Mouse (Mus musculus) Patski (cell line): ENCODE measurements around the gene Tia1. TPM values are rescaled to one million over a fixed set of nuclear protein-coding genes. Genes with fewer than 3 reads are reported as not detected.
"Not testable (repeated sequence)": the region's sequence is repeated elsewhere in the genome, so short reads cannot be mapped to it uniquely, and the experiment has no call there.

Experiments
- ATAC-seq: fragments of 100-300 bp; one replicate; pipeline ENCODE4 v1.8.0; 2021
- CTCF ChIA-PET: fragments of 350-600 bp; sonication (Branson Sonifier 250); formaldehyde crosslinking; loops from one replicate; lab custom pipeline; 2022; ENCODE audit warnings: inconsistent platforms; lab: Charles Lee
- POLR2A ChIA-PET: fragments of 350-600 bp; sonication (Branson Sonifier 250); formaldehyde crosslinking; loops from one replicate; lab custom pipeline; 2022; ENCODE audit warnings: antibody characterized with exemption, inconsistent platforms; lab: Charles Lee
- DNase-seq: peaks from one replicate; pipeline ENCODE4 v3.0.0-alpha.2; 2011; ENCODE audit warnings: low read depth, low spot score
- H3K27me3 ChIP-seq: fragments of 371-371 bp; one replicate; pipeline ENCODE4 v1.5.1; 2021
- CTCF ChIP-seq: fragments of 100-300 bp; IDR thresholded peaks from one replicate; pipeline ENCODE4 v1.5.1; 2021
- in situ Hi-C: fragments of 300-500 bp; cut with MboI; formaldehyde crosslinking; loops from 3 replicates; pipeline ENCODE4 v1.11.1; 2018; ENCODE audit warnings: low pct_unique_long_range_greater_than_20kb, mixed read lengths
- polyA plus RNA-seq: library from polyadenylated mRNA; unstranded; gene quantifications from one replicate; pipeline ENCODE4 v1.2.3, GENCODE M21; 2021

Tia1 gene
- polyA plus RNA-seq, 1 experiment from 2014 or later: 91.4 TPM

DNA sequence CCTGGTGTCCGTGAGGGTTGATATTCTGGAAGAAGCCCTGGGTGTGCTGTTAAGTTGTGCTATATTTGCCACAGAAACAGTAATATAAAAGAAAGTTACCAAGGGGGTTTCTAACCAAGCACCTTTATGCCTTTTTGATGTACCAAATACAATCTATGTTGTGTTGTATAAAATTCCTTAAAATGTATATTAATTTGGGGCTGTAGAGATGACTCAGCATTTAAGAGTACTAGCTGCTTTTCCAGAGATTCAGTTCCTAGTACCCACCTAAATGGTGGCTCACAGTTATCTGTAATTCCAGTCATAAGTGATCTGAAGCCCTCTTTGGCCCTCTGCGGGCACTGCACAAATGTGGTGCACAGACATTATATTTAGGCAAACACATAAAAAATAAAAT is 37.2 kb upstream of the Tia1 start:
- H3K27me3 ChIP-seq: no peaks in the 10 kb centered on the region
- ChIA-PET POLR2A (interaction anchor here (3.6 kb wide), 1 partner anchor 30 kb away, joined by 15 read pairs; the partner anchor contains the start of gene Pcyox1), CTCF (interaction anchor here (6.9 kb wide), 1 partner anchor 33 kb away, joined by 50 read pairs; no protein-coding TSS in a partner anchor)
- no peak for DNase-seq
- no peak for TF ChIP-seq CTCF
- in situ Hi-C loops: loop anchor here (5.0 to 10.0 kb wide), 2 partner anchors 35 to 342 kb away; partner anchors contain the start of genes Add2 and Tia1
- no peak for ATAC-seq

DNA sequence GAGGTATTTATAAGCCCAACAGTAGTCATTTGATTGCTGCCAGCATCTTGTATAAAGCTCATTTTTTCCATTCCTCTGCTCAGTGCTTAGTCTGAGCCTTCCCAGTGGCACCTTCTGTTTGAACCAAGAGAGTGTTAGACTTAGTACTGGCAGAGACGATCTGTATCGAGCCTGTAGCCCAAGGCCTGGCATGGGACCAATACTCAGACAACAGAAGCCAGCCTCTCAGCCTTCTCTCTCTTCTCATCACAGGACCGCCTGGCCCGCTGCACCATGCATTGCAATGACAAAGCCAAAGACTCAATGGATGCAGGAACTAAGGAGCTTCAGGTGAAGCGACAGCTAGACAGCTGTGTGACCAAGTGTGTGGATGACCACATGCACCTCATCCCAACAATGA is 35.5 kb upstream of the Tia1 start:
- CTCF ChIA-PET: interaction anchor here (6.9 kb wide), 1 partner anchor 31 kb away, joined by 50 read pairs; no protein-coding TSS in a partner anchor
- no peaks in the 10 kb centered on the region for H3K27me3 ChIP-seq
- TF ChIP-seq CTCF: no peak
- ATAC-seq: no peak
- DNase-seq: no peak
- POLR2A ChIA-PET: no interaction called here
- in situ Hi-C loops: loop anchor here (5.0 to 10.0 kb wide), 2 partner anchors 34 to 344 kb away; partner anchors contain the start of genes Add2 and Tia1

DNA sequence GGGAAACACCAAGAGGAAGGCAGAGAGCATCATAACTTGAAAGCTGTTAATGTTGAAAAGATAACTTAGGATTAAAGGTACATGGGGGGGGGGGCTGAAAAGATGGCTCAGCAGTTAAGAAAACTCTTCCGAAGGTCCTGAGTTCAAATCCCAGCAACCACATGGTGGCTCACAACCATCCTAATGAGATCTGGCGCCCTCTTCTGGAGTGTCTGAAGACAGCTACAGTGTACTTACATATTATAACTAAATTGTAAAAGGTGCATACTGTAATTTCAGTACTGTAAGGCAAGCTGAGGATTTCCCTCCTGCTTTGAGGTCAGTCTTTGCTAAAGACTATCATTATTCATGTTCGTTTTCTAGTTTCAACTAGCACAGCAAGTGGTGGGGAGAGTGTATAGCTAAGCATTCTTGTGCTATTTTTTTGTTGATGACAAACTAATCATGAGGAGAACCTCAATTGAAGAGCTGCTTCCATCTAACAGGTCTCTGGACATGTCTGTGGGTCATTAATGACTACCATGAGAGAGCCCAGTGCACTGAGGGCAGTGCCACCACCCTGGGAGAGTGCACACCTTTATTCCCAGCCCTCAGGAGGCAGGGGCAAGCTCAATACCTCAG is 33.8 kb upstream of the Tia1 start:
- DNase-seq: no peak
- POLR2A ChIA-PET: interaction anchor here (0.6 to 2.2 kb wide), 4 partner anchors 28 to 409 kb away, joined by 3 to 11 read pairs (median 4); partner anchors contain the start of genes Dusp11 and Pcyox1
- in situ Hi-C loops: no loop called here
- H3K27me3 ChIP-seq: no peaks in the 10 kb centered on the region
- no peak for TF ChIP-seq CTCF
- ATAC-seq: no peak
- CTCF ChIA-PET: interaction anchor here (0.7 to 2.0 kb wide), 6 partner anchors 9 to 228 kb away, joined by 3 to 8 read pairs (median 4); no protein-coding TSS in a partner anchor

DNA sequence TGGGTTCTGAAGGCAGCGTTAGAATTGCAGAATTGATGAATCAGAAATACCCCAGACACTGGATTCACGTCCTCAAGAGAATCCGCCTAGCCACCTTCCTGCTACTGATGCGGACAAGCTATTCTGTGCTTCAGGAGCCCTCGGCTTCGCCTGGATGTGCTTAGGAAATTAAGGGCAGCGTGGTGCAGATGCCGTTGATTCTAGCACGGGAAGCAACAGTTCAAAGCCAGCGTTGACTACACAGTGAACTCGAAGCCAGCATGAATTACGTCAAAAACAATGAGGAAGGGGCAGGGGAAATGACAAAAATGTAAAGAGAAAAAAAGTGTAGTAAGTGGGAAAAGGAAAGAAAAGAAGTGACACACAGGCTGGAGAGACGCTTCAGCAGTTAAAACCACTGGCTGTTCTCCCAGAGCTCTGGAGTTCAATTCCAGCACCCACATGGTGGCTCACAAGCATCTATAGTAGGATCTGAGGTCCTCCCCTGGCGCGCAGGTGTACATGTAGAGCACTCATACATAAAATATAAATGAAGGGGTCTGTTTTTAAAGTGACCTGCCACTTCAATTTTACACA is 33.2 kb upstream of the Tia1 start, which contains the start of gene Snrpg:
Gene Snrpg, plus strand, starts transcription at position 541 of the 576 bp plus-strand sequence.
- ATAC-seq: peak; percentile 15
- TF ChIP-seq CTCF: no peak
- H3K27me3 ChIP-seq: no peaks in the 10 kb centered on the region
- in situ Hi-C loops: no loop called here
- no peak for DNase-seq
- CTCF ChIA-PET: interaction anchor here (0.8 to 2.0 kb wide), 7 partner anchors 8 to 243 kb away, joined by 3 to 8 read pairs (median 4); no protein-coding TSS in a partner anchor
- POLR2A ChIA-PET: interaction anchor here (1.0 to 2.2 kb wide), 6 partner anchors 14 to 409 kb away, joined by 3 to 11 read pairs (median 3); partner anchors contain the start of genes Dusp11, Pcyox1 and Tia1

DNA sequence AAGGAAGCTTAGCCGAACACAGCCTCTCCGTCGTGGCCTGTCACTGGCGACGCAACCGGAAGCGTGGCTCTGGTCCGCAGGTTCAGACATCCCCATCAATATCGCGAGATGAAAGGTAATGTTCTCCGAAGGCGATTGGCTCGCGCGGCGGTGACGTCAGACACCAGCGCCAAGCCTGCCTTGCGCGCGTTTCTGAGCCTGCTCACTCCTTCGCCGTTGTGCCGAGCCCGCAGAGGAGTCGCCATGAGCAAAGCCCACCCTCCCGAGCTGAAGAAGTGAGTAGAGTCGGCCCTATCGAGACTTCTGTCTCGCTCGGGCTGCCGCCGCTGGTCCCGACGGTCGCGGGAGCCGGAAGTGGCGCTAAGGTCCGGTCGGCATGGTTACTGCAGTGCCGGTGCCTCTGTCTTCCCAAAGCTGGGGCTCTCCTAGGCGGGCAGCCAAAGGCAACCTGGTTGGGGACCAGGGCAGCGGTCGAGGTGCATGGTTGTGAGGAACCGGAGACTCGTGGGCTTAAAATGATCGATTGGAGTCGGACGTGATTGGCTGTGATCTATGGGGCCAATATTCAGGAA is 32.6 kb upstream of the Tia1 start:
- POLR2A ChIA-PET: interaction anchor here (0.7 to 2.2 kb wide), 5 partner anchors 9 to 33 kb away, joined by 3 to 11 read pairs (median 4); partner anchors contain the start of genes Pcyox1 and Tia1

DNA sequence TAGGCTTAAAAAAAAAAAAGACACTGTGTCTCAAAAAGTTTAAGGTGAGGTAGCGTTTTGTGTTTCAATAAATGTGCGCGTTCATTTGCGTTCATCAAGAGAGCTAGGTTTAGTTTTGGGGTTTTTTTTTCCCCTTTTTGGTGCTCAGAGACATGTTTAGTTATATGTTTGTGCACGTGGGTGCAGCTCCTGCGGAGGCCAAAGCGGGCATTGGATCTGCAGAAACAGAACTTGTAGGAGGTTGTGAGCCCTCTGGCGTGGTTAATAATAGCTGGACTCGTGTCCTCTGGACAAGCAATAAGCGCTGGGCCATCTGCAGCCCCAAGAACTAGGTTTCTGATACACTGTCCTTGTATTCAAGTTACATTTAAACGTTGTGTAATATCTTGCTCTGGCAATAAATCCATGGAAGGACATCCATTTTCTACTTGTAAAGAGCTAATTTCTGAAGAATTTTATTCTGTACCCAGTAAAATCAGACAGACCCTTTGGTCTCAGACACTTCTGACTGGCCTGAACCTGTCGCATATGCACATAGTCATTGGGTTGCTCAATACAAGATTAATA is 32.0 kb upstream of the Tia1 start:
- ChIA-PET POLR2A (interaction anchor here (0.7 to 2.2 kb wide), 4 partner anchors 8 to 26 kb away, joined by 3 to 11 read pairs (median 4); partner anchors contain the start of gene Pcyox1), CTCF (interaction anchor here (0.9 to 1.2 kb wide), 2 partner anchors 11 to 245 kb away, joined by 3 to 5 read pairs; no protein-coding TSS in a partner anchor)
- in situ Hi-C loops: no loop called here
- ATAC-seq (no peak), DNase-seq (no peak)
- no peaks in the 10 kb centered on the region for H3K27me3 ChIP-seq
- TF ChIP-seq CTCF: no peak

More for the DNA sequence above, 32.6 kb upstream of the Tia1 start:
- no peak for TF ChIP-seq CTCF
- in situ Hi-C loops: no loop called here
- ATAC-seq (peak; percentile 73), DNase-seq (peak; percentile 75)
- H3K27me3 ChIP-seq: no peaks in the 10 kb centered on the region
- CTCF ChIA-PET: interaction anchor here (0.9 to 2.0 kb wide), 4 partner anchors 11 to 244 kb away, joined by 3 to 8 read pairs (median 4); no protein-coding TSS in a partner anchor

DNA sequence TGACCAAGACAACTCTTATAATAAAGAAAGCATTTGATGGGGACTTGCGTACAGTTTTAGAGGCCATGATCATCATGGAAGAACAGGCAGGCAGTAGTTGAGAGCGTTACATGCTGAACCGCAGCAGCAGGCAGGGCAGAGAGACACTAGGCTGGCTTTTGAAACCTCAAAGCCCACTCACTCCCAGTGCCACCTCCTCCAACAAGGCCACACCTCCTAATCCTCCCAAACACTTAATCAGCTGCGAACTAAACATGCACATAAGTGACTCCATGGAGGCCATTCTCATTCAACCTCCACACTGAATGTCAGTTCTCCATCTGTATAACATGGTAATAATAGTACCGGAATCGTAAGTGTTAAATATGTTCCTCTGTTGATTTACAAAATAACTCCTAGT is 30.5 kb upstream of the Tia1 start:
- no peak for ATAC-seq
- ChIA-PET CTCF (interaction anchor here (1.7 kb wide), 1 partner anchor 9 kb away, joined by 8 read pairs; the partner anchor contains the start of gene Fam136a), POLR2A (no interaction called here)
- DNase-seq: no peak
- H3K27me3 ChIP-seq: no peaks in the 10 kb centered on the region
- in situ Hi-C loops: no loop called here
- TF ChIP-seq CTCF: no peak

DNA sequence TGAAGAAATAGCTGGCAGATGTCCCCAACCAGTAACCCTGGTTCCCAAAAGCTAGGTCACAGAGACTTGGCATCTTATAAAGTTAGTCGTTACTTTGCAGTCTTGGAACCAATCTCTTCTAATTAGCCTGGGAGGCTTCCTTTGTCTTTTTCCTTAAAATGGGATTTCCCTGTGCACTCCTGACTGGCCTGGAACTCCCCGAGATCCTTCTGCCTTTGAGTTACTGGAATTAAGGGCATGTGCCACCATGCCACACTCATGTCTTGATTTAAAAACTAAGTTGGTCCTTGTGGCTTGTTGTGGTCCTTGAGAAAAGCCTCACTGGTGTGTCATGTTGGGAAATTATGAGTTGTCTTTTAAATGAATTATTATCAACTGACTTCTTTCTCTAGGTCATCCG is 25.7 kb upstream of the Tia1 start:
- ChIA-PET POLR2A (interaction anchor here (0.6 kb wide), 1 partner anchor 1023 kb away, joined by 3 read pairs; no protein-coding TSS in a partner anchor), CTCF (interaction anchor here (0.7 kb wide), 1 partner anchor 8 kb away, joined by 3 read pairs; no protein-coding TSS in a partner anchor)
- DNase-seq (no peak), ATAC-seq (no peak)
- in situ Hi-C loops: no loop called here
- no peaks in the 10 kb centered on the region for H3K27me3 ChIP-seq
- TF ChIP-seq CTCF: no peak

DNA sequence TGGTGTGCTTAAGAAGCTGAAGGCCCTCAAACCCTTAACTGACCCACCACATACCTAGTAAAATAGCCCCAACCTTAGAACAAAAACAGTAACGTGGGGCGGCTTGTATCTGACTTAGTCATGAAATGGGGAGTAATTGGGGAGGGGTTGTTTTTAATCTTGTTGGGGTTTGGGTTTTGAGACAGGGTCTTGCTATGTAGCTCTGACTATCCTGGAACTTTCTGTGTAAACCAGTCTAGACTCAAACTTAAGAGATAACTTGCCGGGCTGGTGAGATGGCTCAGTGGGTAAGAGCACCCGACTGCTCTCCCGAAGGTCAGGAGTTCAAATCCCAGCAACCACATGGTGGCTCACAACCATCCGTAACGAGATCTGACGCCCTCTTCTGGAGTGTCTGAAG is 23.9 kb upstream of the Tia1 start:
- ChIA-PET POLR2A (interaction anchor here (1.0 kb wide), 2 partner anchors 8 to 15 kb away, joined by 3 to 4 read pairs; no protein-coding TSS in a partner anchor), CTCF (interaction anchor here (1.2 kb wide), 1 partner anchor 21 kb away, joined by 4 read pairs; no protein-coding TSS in a partner anchor)
- in situ Hi-C loops, DNase-seq, H3K27me3 ChIP-seq, ATAC-seq: not testable (repeated sequence)
